Mouse (Mus musculus) neural tube, embryonic 15.5 days (tissue): ENCODE measurements around the gene Apoc1. TPM values are rescaled to one million over a fixed set of nuclear protein-coding genes. Genes with fewer than 3 reads are reported as not detected.

Source experiments
- ATAC-seq: fragments of 200-750 bp; cut with Nextera tagmentation; 2 replicates; pipeline ENCODE4 v1.8.0; 2017; ENCODE audit warnings: mild to moderate bottlenecking, moderate TSS enrichment, moderate library complexity; ENCODE audit not compliant: low FRiP score
- H3K27ac ChIP-seq: fragments of 300-500 bp; sonication (generic); replicated peaks from 2 replicates; pipeline ENCODE4 v1.5.1; 2015; ENCODE audit warnings: mild to moderate bottlenecking, inconsistent platforms
- H3K27me3 ChIP-seq: fragments of 300-500 bp; sonication (generic); replicated peaks from 2 replicates; pipeline ENCODE4 v1.6.1; 2015; ENCODE audit warnings: inconsistent platforms
- H3K36me3 ChIP-seq: fragments of 300-500 bp; sonication (generic); 2 replicates; pipeline ENCODE4 v1.6.1; 2015; ENCODE audit warnings: inconsistent platforms
- H3K4me1 ChIP-seq: fragments of 300-500 bp; sonication (generic); 2 replicates; pipeline ENCODE4 v1.6.1; 2015; ENCODE audit warnings: inconsistent platforms
- H3K4me2 ChIP-seq: fragments of 300-500 bp; sonication (generic); 2 replicates; pipeline ENCODE4 v1.6.1; 2015; ENCODE audit warnings: inconsistent platforms, mild to moderate bottlenecking, moderate library complexity
- H3K4me3 ChIP-seq: fragments of 300-500 bp; sonication (generic); replicated peaks from 2 replicates; pipeline ENCODE4 v1.5.1; 2015; ENCODE audit warnings: mild to moderate bottlenecking, inconsistent platforms
- H3K9ac ChIP-seq: fragments of 300-500 bp; sonication (generic); replicated peaks from 2 replicates; pipeline ENCODE4 v1.6.1; 2015; ENCODE audit warnings: mild to moderate bottlenecking, inconsistent platforms
- H3K9me3 ChIP-seq: fragments of 300-500 bp; sonication (generic); replicated peaks from 2 replicates; pipeline ENCODE4 v1.6.1; 2016; ENCODE audit warnings: inconsistent platforms
- whole genome bisulfite sequencing: fragments of 180-500 bp; shearing (Covaris S2); methylation state at CpG from one replicate; pipeline ENCODE4 v1.1.7; 2015; ENCODE audit warnings: mixed read lengths; 5-methylcytosine and 5-hydroxymethylcytosine counted together
- polyA plus RNA-seq: library from polyadenylated mRNA; unstranded; fragments of >200 nt; fragmentation: Nextera tagmentation; extraction: Ambion mirVana; gene quantifications from 2 replicates; pipeline ENCODE4 v1.2.1, GENCODE M21; 2015

Gene Apoc1
- polyA plus RNA-seq, result 6.5 and 7.3 TPM in 2 replicates

- WGBS, result 53% methylated on average over 28 of the region's 28 CpGs
- Histone ChIP-seq H3K9me3 (no peaks in the 10 kb centered on the region), H3K4me1 (peaks cover 5% of the 10 kb centered on the region; the same call in 1 of the 2 replicates), H3K4me3 (no peak within 1 kb of the TSS), H3K27ac (peak within 1 kb of the TSS; percentile 56; the same call in 1 of the 2 replicates), H3K27me3 (no peaks in the 10 kb centered on the region), H3K4me2 (no peak within 1 kb of the TSS), H3K36me3 (0 out of 2 replicates have a peak, but pooled peaks cover 4% of the 10 kb centered on the region), H3K9ac (no peak within 1 kb of the TSS)
- no peak for ATAC-seq
Measured at GRCm38 (mm10) chr7:19691873-19692865, at the start of gene Apoc1. TSS of gene Apoc1 (minus strand) at chr7:19692660.

- 11% methylated on average over 8 of the region's 8 CpGs for WGBS
- Histone ChIP-seq H3K27ac (no peak overlapping the region), H3K9me3 (no peaks in the 10 kb centered on the region), H3K27me3 (no peaks in the 10 kb centered on the region), H3K36me3 (peaks cover 34% of the 10 kb centered on the region), H3K4me1 (peaks cover 24% of the 10 kb centered on the region), H3K9ac (no peak overlapping the region), H3K4me3 (no peak overlapping the region), H3K4me2 (no peak overlapping the region)
- no peak for ATAC-seq
Measured at GRCm38 (mm10) chr7:19741329-19742031, 49.0 kb upstream of the Apoc1 start.

DNA sequence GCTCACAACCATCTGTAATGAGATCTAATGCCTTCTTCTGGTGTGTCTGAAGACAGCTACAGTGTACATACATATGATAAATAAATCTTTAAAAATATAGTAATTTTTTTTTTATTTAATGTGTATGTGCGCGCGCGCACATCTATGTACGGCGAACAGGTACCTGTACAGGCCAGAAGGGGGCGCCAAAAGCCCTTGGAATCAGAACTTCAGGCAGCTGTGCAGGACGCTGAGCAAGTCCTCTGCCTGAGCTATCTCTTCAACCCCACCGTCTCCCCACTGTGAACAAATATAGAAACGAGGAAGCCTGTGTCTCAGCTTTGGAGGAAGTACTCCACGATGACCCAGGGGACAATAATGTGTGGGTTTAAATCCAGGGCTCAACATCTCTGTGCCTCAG is 47.8 kb upstream of the Apoc1 start:
- no peak overlapping the region for H3K4me3 ChIP-seq
- H3K4me2 ChIP-seq, result no peak overlapping the region
- 93% methylated on average over 11 of the region's 11 CpGs for WGBS
- peaks cover 16% of the 10 kb centered on the region for H3K4me1 ChIP-seq
- no peak overlapping the region for H3K9ac ChIP-seq
- H3K27me3 ChIP-seq, result no peaks in the 10 kb centered on the region
- ATAC-seq, result no peak
- H3K27ac ChIP-seq, result no peak overlapping the region
- no peaks in the 10 kb centered on the region for H3K9me3 ChIP-seq
- peaks cover 38% of the 10 kb centered on the region for H3K36me3 ChIP-seq

GRCm38 (mm10) chr7:19738771-19739170 is 46.3 kb upstream of the Apoc1 start:
- Histone ChIP-seq H3K4me2 (no peak overlapping the region), H3K9me3 (no peaks in the 10 kb centered on the region), H3K27me3 (no peaks in the 10 kb centered on the region), H3K9ac (no peak overlapping the region), H3K27ac (no peak overlapping the region), H3K4me3 (no peak overlapping the region), H3K4me1 (peaks cover 6% of the 10 kb centered on the region; the same call in 1 of the 2 replicates), H3K36me3 (peaks cover 50% of the 10 kb centered on the region)
- ATAC-seq, result no peak
- WGBS, result 95% methylated on average over 3 of the region's 3 CpGs

DNA sequence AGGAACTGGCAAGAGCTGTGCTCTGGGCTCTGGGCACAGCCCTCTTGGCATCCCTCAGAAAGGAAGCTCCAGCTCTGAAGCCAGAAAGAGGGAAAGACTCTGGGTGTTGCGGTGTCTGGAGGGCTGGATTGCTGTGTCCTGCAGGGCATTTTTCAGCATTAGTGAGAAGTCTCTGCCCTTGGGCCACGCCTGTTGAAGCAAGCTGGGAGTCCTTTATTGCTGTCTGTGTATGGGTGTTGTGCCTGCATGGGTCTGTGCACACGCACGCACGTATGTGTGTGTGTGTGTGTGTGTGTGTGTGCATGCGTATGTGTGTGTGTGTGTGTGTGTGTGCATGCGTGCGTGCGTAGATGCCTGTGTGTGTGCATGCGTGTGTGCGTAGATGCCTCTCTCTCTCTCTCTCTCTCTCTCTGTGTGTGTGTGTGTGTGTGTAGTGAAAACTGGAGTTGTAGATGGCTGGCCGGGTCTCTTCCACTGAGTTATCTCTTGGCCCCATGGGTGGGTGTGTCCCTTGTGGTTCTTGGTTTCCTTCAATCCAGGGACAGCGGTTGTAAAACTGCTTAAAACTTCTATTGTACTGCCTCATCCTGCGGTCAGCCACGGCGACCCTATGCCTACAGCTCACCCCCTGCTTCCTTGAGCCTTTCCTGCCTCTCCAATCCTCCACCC is 44.1 kb upstream of the Apoc1 start:
- no peaks in the 10 kb centered on the region for H3K9me3 ChIP-seq
- no peak overlapping the region for H3K27ac ChIP-seq
- 83% methylated on average over 16 of the region's 16 CpGs for WGBS
- no peak overlapping the region for H3K4me3 ChIP-seq
- ATAC-seq, result no peak
- H3K4me1 ChIP-seq, result peaks cover 2% of the 10 kb centered on the region; the same call in 1 of the 2 replicates
- H3K9ac ChIP-seq, result no peak overlapping the region
- no peaks in the 10 kb centered on the region for H3K27me3 ChIP-seq
- H3K4me2 ChIP-seq, result no peak overlapping the region
- H3K36me3 ChIP-seq, result peaks cover 59% of the 10 kb centered on the region

GRCm38 (mm10) chr7:19734178-19734666 is 41.8 kb upstream of the Apoc1 start:
- 89% methylated on average over 10 of the region's 10 CpGs for WGBS
- H3K27me3 ChIP-seq, result no peaks in the 10 kb centered on the region
- no peak overlapping the region for H3K27ac ChIP-seq
- H3K4me1 ChIP-seq, result no peaks in the 10 kb centered on the region
- H3K9me3 ChIP-seq, result no peaks in the 10 kb centered on the region
- peaks cover 71% of the 10 kb centered on the region for H3K36me3 ChIP-seq
- H3K4me2 ChIP-seq, result no peak overlapping the region
- H3K9ac ChIP-seq, result no peak overlapping the region
- no peak for ATAC-seq
- no peak overlapping the region for H3K4me3 ChIP-seq

DNA sequence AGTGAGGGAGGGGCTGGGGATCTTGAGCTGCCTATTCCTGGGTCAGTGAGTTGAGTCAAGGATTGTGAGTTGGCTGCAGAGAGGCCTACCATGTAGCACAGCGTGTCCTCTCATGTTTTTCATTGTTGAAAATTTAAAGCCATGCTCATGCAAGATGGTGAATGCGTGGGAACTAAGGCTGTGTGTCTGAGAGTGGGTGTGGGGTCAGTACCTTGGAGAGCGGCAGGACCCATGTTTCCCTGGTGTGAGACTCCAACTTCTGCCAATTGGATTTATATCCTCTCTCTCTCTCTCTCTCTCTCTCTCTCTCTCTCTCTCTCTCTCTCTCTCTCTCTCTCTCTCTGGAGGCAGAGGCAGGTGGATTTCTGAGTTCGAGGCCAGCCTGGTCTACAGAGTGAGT is 34.1 kb upstream of the Apoc1 start:
- H3K4me2 ChIP-seq, result no peak overlapping the region
- no peaks in the 10 kb centered on the region for H3K27me3 ChIP-seq
- H3K4me1 ChIP-seq, result no peaks in the 10 kb centered on the region
- peaks cover 85% of the 10 kb centered on the region for H3K36me3 ChIP-seq
- H3K27ac ChIP-seq, result no peak overlapping the region
- no peak overlapping the region for H3K4me3 ChIP-seq
- WGBS, result 95% methylated on average over 4 of the region's 4 CpGs
- no peak overlapping the region for H3K9ac ChIP-seq
- no peak for ATAC-seq
- H3K9me3 ChIP-seq, result no peaks in the 10 kb centered on the region

- WGBS, result 96% methylated on average over 12 of the region's 12 CpGs
- Histone ChIP-seq H3K36me3 (peaks cover 77% of the 10 kb centered on the region), H3K27ac (no peak overlapping the region), H3K4me1 (no peaks in the 10 kb centered on the region), H3K27me3 (no peaks in the 10 kb centered on the region), H3K4me3 (no peak overlapping the region), H3K9ac (no peak overlapping the region), H3K9me3 (no peaks in the 10 kb centered on the region; the same call in 1 of the 2 replicates), H3K4me2 (no peak overlapping the region)
- ATAC-seq, result no peak
Measured at GRCm38 (mm10) chr7:19724167-19724566, 31.7 kb upstream of the Apoc1 start.

- WGBS, result 91% methylated on average over 6 of the region's 6 CpGs
- no peak for ATAC-seq
- H3K4me3 ChIP-seq, result no peak overlapping the region
- no peak overlapping the region for H3K4me2 ChIP-seq
- no peak overlapping the region for H3K27ac ChIP-seq
- no peak overlapping the region for H3K9ac ChIP-seq
- no peaks in the 10 kb centered on the region; the same call in 1 of the 2 replicates for H3K9me3 ChIP-seq
- no peaks in the 10 kb centered on the region for H3K27me3 ChIP-seq
- H3K4me1 ChIP-seq, result no peaks in the 10 kb centered on the region
- peaks cover 63% of the 10 kb centered on the region for H3K36me3 ChIP-seq
Measured at GRCm38 (mm10) chr7:19722754-19723195, 30.3 kb upstream of the Apoc1 start.

GRCm38 (mm10) chr7:19719200-19719599 is 26.7 kb upstream of the Apoc1 start:
- Histone ChIP-seq H3K36me3 (peaks cover 33% of the 10 kb centered on the region), H3K4me3 (no peak overlapping the region)

GRCm38 (mm10) chr7:19718297-19718952 is 26.0 kb upstream of the Apoc1 start:
- peaks cover 23% of the 10 kb centered on the region for H3K4me1 ChIP-seq
- H3K9me3 ChIP-seq, result no peaks in the 10 kb centered on the region; the same call in 1 of the 2 replicates
- no peaks in the 10 kb centered on the region for H3K27me3 ChIP-seq
- no peak overlapping the region for H3K27ac ChIP-seq
- no peak overlapping the region for H3K9ac ChIP-seq
- ATAC-seq, result no peak
- H3K4me2 ChIP-seq, result no peak overlapping the region
- H3K4me3 ChIP-seq, result no peak overlapping the region
- 96% methylated on average over 5 of the region's 5 CpGs for whole genome bisulfite sequencing
- H3K36me3 ChIP-seq, result peaks cover 27% of the 10 kb centered on the region

More at GRCm38 (mm10) chr7:19719200-19719599, 26.7 kb upstream of the Apoc1 start:
- H3K9ac ChIP-seq, result no peak overlapping the region
- no peaks in the 10 kb centered on the region; the same call in 1 of the 2 replicates for H3K9me3 ChIP-seq
- ATAC-seq, result no peak
- no peaks in the 10 kb centered on the region for H3K27me3 ChIP-seq
- H3K27ac ChIP-seq, result no peak overlapping the region
- no peak overlapping the region for H3K4me2 ChIP-seq
- 87% methylated on average over 4 of the region's 4 CpGs for WGBS
- peaks cover 15% of the 10 kb centered on the region for H3K4me1 ChIP-seq
